Mouse (Mus musculus): ENCODE data around the gene Kdm1b. TPM values are rescaled to one million over a fixed set of nuclear protein-coding genes. Genes with fewer than 3 reads are reported as not detected.

The Kdm1b gene
- polyA plus RNA-seq, 1 experiment from 2014 or later: 20.4 TPM

DNA sequence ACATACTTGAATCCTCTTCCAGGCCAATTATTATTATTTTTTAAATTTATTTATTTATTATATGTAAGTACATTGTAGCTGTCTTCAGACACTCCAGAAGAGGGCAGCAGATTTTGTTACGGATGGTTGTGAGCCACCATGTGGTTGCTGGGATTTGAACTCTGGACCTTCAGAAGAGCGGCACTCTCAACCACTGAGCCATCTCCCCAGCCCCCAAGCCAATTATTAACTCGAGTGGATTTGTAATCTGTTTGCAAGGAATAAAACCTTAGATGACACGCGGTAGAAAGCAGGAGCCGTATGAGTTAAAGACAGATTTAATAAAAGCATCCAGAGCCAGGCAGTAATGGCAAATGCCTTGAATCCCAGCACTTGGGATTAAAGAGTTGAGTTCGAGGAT lies 23.5 kb upstream of the Kdm1b start:
- H3K4me3 ChIP-seq (ENCODE audit: low read depth, low read length): no peak overlapping the region
- no peaks in the 10 kb centered on the region for H3K36me3 ChIP-seq (ENCODE audit: control insufficient read depth, insufficient read depth, low read length)
- no peak overlapping the region for H3K27ac ChIP-seq (ENCODE audit: low read depth, low read length)
- WGBS: 88% methylated on average over 7 of the region's 7 CpGs
- no peak overlapping the region for H3K4me2 ChIP-seq (ENCODE audit: low read depth, low read length, severe bottlenecking)
- H3K27me3 ChIP-seq (ENCODE audit: control insufficient read depth, insufficient read depth, low read length): no peaks in the 10 kb centered on the region; the same call in 1 of the 2 replicates
- H3K9me3 ChIP-seq (ENCODE audit: control insufficient read depth, low read length): no peaks in the 10 kb centered on the region
- DNase-seq (ENCODE audit: low spot score) (no peak), ATAC-seq (replicated peaks; ENCODE audit: low FRiP score) (no peak)
- H3K4me1 ChIP-seq (replicated peaks; ENCODE audit: control insufficient read depth, insufficient read depth, low read length): no peaks in the 10 kb centered on the region
- no peak overlapping the region for H3K9ac ChIP-seq (ENCODE audit: low read length)

DNA sequence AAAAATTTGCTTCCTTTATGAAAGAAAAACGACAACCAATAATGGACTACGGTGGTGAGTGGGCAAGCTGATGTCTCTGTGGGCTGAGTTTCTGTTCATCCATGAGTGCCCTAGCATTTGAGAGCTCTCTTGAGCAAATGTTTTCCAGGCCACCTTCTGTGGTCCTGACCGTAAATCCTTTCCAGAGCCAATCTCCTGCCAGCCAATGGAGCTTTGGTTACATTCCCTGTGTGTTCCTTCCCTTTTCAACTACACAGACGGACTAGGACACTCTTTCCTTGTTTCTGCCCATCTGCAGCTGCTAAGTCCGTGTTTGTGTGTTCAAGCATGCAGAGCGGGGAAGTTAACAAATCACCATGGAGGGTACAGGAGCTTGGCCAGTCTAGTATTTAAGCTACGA lies 22.5 kb upstream of the Kdm1b start:
- WGBS: 88% methylated on average over 7 of the region's 7 CpGs
- Histone ChIP-seq H3K4me3 (ENCODE audit: low read depth, low read length) (no peak overlapping the region), H3K4me1 (replicated peaks; ENCODE audit: control insufficient read depth, insufficient read depth, low read length) (no peaks in the 10 kb centered on the region), H3K27ac (ENCODE audit: low read depth, low read length) (no peak overlapping the region), H3K27me3 (ENCODE audit: control insufficient read depth, insufficient read depth, low read length) (no peaks in the 10 kb centered on the region), H3K9ac (ENCODE audit: low read length) (no peak overlapping the region), H3K9me3 (ENCODE audit: control insufficient read depth, low read length) (no peaks in the 10 kb centered on the region), H3K4me2 (ENCODE audit: low read depth, low read length, severe bottlenecking) (no peak overlapping the region), H3K36me3 (ENCODE audit: control insufficient read depth, insufficient read depth, low read length) (no peaks in the 10 kb centered on the region)
- ATAC-seq (replicated peaks; ENCODE audit: low FRiP score) (no peak), DNase-seq (ENCODE audit: low spot score) (peak; percentile 13)

DNA sequence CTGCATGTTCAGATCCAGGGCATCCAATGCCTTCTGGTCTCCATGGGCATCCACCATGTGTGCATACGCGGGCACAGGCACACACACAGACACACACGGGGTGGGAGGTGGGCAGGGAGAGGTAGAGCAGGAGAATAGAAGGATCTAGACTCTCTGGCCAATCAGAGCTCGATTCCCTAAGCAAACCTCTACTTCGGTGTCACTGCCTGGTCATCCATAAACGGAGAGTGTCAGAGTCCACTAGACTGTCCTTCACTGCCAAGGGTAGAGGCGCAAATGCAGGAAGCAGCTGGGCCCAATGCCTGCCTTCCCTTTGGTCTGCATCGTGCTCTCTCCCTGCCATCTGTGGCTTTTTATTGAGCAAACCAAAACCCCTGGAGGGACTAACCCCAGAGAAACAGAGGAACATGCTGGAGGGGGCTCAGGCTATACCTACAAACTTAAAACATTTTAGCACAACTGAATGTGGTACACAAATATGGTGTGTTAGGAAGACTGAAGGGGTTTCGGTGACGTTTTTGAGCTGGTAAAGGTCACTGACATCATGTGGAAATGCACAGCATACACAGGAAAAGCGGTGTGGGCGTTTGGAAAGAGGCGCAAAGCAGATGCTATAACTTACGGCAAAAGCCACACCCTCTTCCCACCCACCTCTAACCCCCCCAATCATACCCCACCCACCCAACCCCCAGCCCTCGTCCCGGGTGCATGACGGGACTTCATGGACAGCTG lies 12.8 kb upstream of the Kdm1b start:
- no peaks in the 10 kb centered on the region for H3K27me3 ChIP-seq (ENCODE audit: control insufficient read depth, insufficient read depth, low read length)
- WGBS: 92% methylated on average over 17 of the region's 17 CpGs
- no peak overlapping the region for H3K9ac ChIP-seq (ENCODE audit: low read length)
- no peak overlapping the region for H3K4me2 ChIP-seq (ENCODE audit: low read depth, low read length, severe bottlenecking)
- H3K9me3 ChIP-seq (ENCODE audit: control insufficient read depth, low read length): no peaks in the 10 kb centered on the region
- no peak overlapping the region for H3K4me3 ChIP-seq (ENCODE audit: low read depth, low read length)
- ATAC-seq (replicated peaks; ENCODE audit: low FRiP score): no peak
- DNase-seq (ENCODE audit: low spot score): peak; percentile 37
- H3K36me3 ChIP-seq (ENCODE audit: control insufficient read depth, insufficient read depth, low read length): no peaks in the 10 kb centered on the region
- no peaks in the 10 kb centered on the region for H3K4me1 ChIP-seq (replicated peaks; ENCODE audit: control insufficient read depth, insufficient read depth, low read length)
- no peak overlapping the region for H3K27ac ChIP-seq (ENCODE audit: low read depth, low read length)

DNA sequence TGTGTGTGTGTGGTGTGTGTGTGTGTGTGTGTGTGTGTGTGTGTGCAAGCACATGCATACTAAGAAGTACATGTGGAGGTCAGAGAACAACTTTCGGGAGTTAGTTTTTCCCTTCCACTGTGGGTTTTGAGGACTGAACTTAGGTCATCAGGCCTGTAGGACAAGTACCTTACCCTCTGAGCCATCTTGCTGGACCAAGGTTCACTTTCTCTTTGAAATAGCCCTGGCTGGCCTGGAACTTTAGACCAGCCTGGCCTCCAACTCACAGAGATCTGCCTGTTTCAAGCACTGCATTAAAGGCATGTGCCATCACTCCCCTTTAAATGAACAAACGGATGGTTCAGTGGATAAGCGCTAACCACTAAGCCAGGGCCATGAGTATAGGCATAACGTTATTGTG lies 9.7 kb upstream of the Kdm1b start:
- WGBS: 85% methylated on average over 4 of the region's 4 CpGs
- ATAC-seq (replicated peaks; ENCODE audit: low FRiP score): no peak
- DNase-seq (ENCODE audit: low spot score): peak; percentile 14

DNA sequence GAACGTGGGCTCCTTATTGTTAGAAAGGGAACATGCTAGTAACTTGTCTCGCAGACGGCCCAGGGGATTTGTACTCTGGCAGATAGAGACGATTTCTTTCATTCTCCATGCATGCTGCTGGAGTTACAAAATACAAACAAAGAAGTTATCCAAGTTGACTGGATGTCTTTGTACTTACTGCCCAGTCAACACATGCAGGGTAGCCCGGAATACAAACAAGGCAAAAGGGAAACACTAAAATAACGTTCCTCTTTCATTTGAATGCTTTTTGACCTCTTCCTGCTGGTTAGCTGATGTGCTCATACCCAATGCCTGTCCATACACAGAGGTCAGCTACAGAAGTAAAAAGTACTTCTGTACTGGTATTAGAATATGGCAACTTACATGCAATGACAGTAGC lies 5.4 kb upstream of the Kdm1b start:
- DNase-seq (ENCODE audit: low spot score) (no peak), ATAC-seq (replicated peaks; ENCODE audit: low FRiP score) (no peak)
- Histone ChIP-seq H3K4me1 (replicated peaks; ENCODE audit: control insufficient read depth, insufficient read depth, low read length) (peaks cover 4% of the 10 kb centered on the region), H3K4me3 (ENCODE audit: low read depth, low read length) (no peak overlapping the region), H3K36me3 (ENCODE audit: control insufficient read depth, insufficient read depth, low read length) (no peaks in the 10 kb centered on the region), H3K4me2 (ENCODE audit: low read depth, low read length, severe bottlenecking) (no peak overlapping the region), H3K9me3 (ENCODE audit: control insufficient read depth, low read length) (no peaks in the 10 kb centered on the region), H3K9ac (ENCODE audit: low read length) (no peak overlapping the region), H3K27ac (ENCODE audit: low read depth, low read length) (no peak overlapping the region), H3K27me3 (ENCODE audit: control insufficient read depth, insufficient read depth, low read length) (no peaks in the 10 kb centered on the region)
- 87% methylated on average over 6 of the region's 6 CpGs for WGBS

More for the DNA sequence above, 9.7 kb upstream of the Kdm1b start:
- H3K36me3 ChIP-seq (ENCODE audit: control insufficient read depth, insufficient read depth, low read length): no peaks in the 10 kb centered on the region
- H3K27me3 ChIP-seq (ENCODE audit: control insufficient read depth, insufficient read depth, low read length): no peaks in the 10 kb centered on the region
- H3K4me2 ChIP-seq (ENCODE audit: low read depth, low read length, severe bottlenecking): no peak overlapping the region
- H3K9ac ChIP-seq (ENCODE audit: low read length): no peak overlapping the region
- H3K4me3 ChIP-seq (ENCODE audit: low read depth, low read length): no peak overlapping the region
- H3K9me3 ChIP-seq (ENCODE audit: control insufficient read depth, low read length): no peaks in the 10 kb centered on the region
- H3K4me1 ChIP-seq (replicated peaks; ENCODE audit: control insufficient read depth, insufficient read depth, low read length): no peaks in the 10 kb centered on the region
- H3K27ac ChIP-seq (ENCODE audit: low read depth, low read length): no peak overlapping the region

DNA sequence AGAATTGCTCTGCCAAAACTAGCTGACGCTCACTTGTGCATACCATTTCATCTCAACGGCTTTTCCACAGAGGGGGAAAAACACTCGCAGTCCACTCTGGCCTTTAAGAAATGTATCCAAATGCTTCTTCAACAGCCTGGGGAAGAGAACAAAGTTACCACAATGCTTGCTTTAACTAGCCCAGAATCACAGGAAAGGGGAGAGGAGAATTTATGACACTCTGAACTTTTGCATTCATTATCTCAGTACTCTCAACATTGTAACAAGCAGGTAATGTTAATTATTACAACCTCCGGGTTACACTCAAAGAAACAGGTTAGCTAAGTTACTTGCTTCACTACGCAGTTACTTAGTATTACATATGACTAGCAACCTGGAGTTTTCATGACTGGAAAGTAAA lies 3.2 kb upstream of the Kdm1b start:
- Histone ChIP-seq H3K36me3 (ENCODE audit: control insufficient read depth, insufficient read depth, low read length) (no peaks in the 10 kb centered on the region), H3K9ac (ENCODE audit: low read length) (no peak overlapping the region), H3K4me1 (replicated peaks; ENCODE audit: control insufficient read depth, insufficient read depth, low read length) (peaks cover 4% of the 10 kb centered on the region), H3K4me3 (ENCODE audit: low read depth, low read length) (no peak overlapping the region), H3K9me3 (ENCODE audit: control insufficient read depth, low read length) (no peaks in the 10 kb centered on the region), H3K4me2 (ENCODE audit: low read depth, low read length, severe bottlenecking) (no peak overlapping the region), H3K27ac (ENCODE audit: low read depth, low read length) (no peak overlapping the region), H3K27me3 (ENCODE audit: control insufficient read depth, insufficient read depth, low read length) (no peaks in the 10 kb centered on the region)
- no peak for DNase-seq (ENCODE audit: low spot score)
- WGBS: 94% methylated on average over 5 of the region's 5 CpGs
- no peak for ATAC-seq (replicated peaks; ENCODE audit: low FRiP score)

DNA sequence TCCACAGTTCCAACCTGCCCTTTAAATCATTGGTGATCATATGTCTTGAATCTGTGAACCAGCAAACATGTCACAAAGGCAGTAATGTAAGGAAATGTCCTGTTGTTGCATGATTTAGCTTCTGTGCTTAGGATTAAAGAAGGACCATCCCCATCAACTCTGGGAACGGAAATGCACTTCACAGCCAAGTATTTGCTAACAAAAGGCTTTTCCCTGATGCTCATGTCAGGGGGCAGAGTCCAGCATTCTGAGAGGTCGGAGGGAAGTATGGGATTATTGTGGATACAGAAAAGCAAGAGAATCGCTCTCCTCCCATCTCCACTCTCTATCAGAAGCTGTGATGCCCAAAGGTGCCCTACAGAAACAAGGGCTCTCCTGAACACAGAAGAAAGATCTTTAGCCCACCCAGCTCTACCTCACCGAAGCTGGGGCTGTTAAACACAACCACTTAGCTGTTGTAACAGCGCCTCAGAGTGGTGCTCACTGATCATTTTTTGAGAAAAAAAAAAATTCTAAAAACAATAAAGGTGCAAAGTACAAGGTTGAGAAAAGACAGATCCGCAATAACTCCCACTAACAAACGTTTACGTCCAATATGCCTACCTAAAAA lies 1.2 kb upstream of the Kdm1b start:
- H3K27me3 ChIP-seq (ENCODE audit: control insufficient read depth, insufficient read depth, low read length): no peaks in the 10 kb centered on the region
- no peak for ATAC-seq (replicated peaks; ENCODE audit: low FRiP score)
- peaks cover 4% of the 10 kb centered on the region for H3K4me1 ChIP-seq (replicated peaks; ENCODE audit: control insufficient read depth, insufficient read depth, low read length)
- H3K9me3 ChIP-seq (ENCODE audit: control insufficient read depth, low read length): no peaks in the 10 kb centered on the region
- H3K27ac ChIP-seq (ENCODE audit: low read depth, low read length): no peak overlapping the region
- no peak for DNase-seq (ENCODE audit: low spot score)
- WGBS: 48% methylated on average over 8 of the region's 8 CpGs
- peak overlapping the region; percentile 37; the same call in 1 of the 2 replicates for H3K9ac ChIP-seq (ENCODE audit: low read length)
- H3K4me2 ChIP-seq (ENCODE audit: low read depth, low read length, severe bottlenecking): peak overlapping the region; percentile 41; the same call in 1 of the 2 replicates
- H3K36me3 ChIP-seq (ENCODE audit: control insufficient read depth, insufficient read depth, low read length): no peaks in the 10 kb centered on the region
- H3K4me3 ChIP-seq (ENCODE audit: low read depth, low read length): peak overlapping the region; percentile 89

DNA sequence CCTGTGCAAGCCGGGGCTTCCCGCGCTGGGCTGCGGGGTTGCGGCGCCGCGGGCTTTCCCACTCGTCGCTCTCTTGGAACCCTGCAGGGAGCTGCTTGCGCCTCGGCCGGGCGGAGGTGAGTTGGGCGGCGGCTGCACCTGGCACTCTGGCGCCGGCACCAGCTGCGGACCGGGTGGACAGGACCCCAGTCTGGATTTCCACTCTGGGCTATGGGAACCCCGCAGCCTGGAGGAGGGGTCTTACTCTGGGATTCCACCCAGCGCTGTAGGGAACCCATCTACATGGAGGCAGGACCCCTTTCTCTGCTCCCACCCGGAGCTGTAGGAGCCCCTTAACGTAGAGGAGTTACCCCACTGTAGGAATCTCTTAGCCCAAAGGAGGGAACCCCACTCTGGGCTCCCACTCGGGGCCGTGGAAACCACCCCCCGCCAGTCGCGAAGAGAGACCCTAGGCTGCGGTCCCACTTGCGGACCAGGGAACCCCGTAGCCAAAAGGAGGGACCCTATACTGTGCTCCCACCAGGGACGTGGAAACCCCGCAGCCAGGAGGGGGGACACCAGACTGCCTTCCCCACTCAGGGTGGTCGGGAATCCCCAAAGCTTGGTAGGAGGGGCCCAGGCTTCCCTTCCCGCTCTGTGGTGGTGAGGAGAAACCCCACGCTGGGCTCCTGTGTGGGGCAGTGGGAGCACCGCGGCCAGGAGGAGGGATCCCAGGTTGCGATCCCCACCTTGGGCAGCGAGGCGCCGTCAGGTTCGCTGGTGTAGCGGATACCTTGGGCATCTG lies 726 bp downstream of the Kdm1b start:
- peaks cover 4% of the 10 kb centered on the region for H3K4me1 ChIP-seq (replicated peaks; ENCODE audit: control insufficient read depth, insufficient read depth, low read length)
- ATAC-seq (replicated peaks; ENCODE audit: low FRiP score) (peak; percentile 13), DNase-seq (ENCODE audit: low spot score) (peak; percentile 67)
- peak overlapping the region; percentile 98 for H3K4me2 ChIP-seq (ENCODE audit: low read depth, low read length, severe bottlenecking)
- H3K4me3 ChIP-seq (ENCODE audit: low read depth, low read length): peak overlapping the region; percentile 89
- WGBS: under 1% methylated on average over 45 of the region's 45 CpGs
- peak overlapping the region; percentile 37 for H3K27ac ChIP-seq (ENCODE audit: low read depth, low read length)
- peaks cover 4% of the 10 kb centered on the region; the same call in 1 of the 2 replicates for H3K36me3 ChIP-seq (ENCODE audit: control insufficient read depth, insufficient read depth, low read length)
- no peaks in the 10 kb centered on the region for H3K9me3 ChIP-seq (ENCODE audit: control insufficient read depth, low read length)
- peak overlapping the region; percentile 77 for H3K9ac ChIP-seq (ENCODE audit: low read length)
- no peaks in the 10 kb centered on the region for H3K27me3 ChIP-seq (ENCODE audit: control insufficient read depth, insufficient read depth, low read length)
